Mouse (Mus musculus) lung, embryonic 16.5 days (tissue): ENCODE measurements around the gene Grin2c. TPM values are rescaled to one million over a fixed set of nuclear protein-coding genes. Genes with fewer than 3 reads are reported as not detected.

Source experiments
- ATAC-seq: fragments of 200-750 bp; cut with Nextera tagmentation; 2 replicates; pipeline ENCODE4 v1.8.0; 2017; ENCODE audit warnings: low read depth, mild to moderate bottlenecking, moderate library complexity
- H3K27ac ChIP-seq: fragments of 300-500 bp; sonication (generic); 2 replicates; pipeline ENCODE4 v1.5.1; 2014; ENCODE audit warnings: mild to moderate bottlenecking, control low read depth, low read length
- H3K27me3 ChIP-seq: fragments of 300-500 bp; sonication (generic); 2 replicates; pipeline ENCODE4 v1.6.1; 2014; ENCODE audit warnings: low read depth, low read length, mixed read lengths; ENCODE audit not compliant: control insufficient read depth, insufficient read depth
- H3K36me3 ChIP-seq: fragments of 300-500 bp; sonication (generic); 2 replicates; pipeline ENCODE4 v1.6.1; 2014; ENCODE audit warnings: low read length; ENCODE audit not compliant: control insufficient read depth, insufficient read depth
- H3K4me1 ChIP-seq: fragments of 300-500 bp; sonication (generic); replicated peaks from 2 replicates; pipeline ENCODE4 v1.6.1; 2014; ENCODE audit warnings: low read length, mixed read lengths; ENCODE audit not compliant: control insufficient read depth, insufficient read depth
- H3K4me2 ChIP-seq: fragments of 300-500 bp; sonication (generic); 2 replicates; pipeline ENCODE4 v1.6.1; 2014; ENCODE audit warnings: low read depth, low read length, control low read depth
- H3K4me3 ChIP-seq: fragments of 300-500 bp; sonication (generic); 2 replicates; pipeline ENCODE4 v1.5.1; 2014; ENCODE audit warnings: mild to moderate bottlenecking, low read length, control low read depth
- H3K9ac ChIP-seq: fragments of 300-500 bp; sonication (generic); 2 replicates; pipeline ENCODE4 v1.6.1; 2014; ENCODE audit warnings: low read length, control low read depth
- H3K9me3 ChIP-seq: fragments of 300-500 bp; sonication (generic); 2 replicates; pipeline ENCODE4 v1.6.1; 2016; ENCODE audit warnings: low read length; ENCODE audit not compliant: control insufficient read depth
- WGBS: fragments of 180-500 bp; shearing (Covaris S2); extraction: QIAGEN DNeasy Blood & Tissue Kit; methylation state at CpG from one replicate; pipeline ENCODE4 v1.1.7; 2014; 5-methylcytosine and 5-hydroxymethylcytosine counted together
- microRNA-seq: library from miRNA; unstranded; fragments of <30 nt; microRNA quantifications from one replicate; pipeline ENCODE4, GENCODE M21; 2016
- polyA plus RNA-seq: library from polyadenylated mRNA; unstranded; fragments of >200 nt; fragmentation: Nextera tagmentation; extraction: Ambion mirVana; gene quantifications from 2 replicates; pipeline ENCODE4 v1.2.1, GENCODE M21; 2015

Gene Grin2c
- polyA plus RNA-seq, 1 experiment from 2014 or later = 0.06 TPM

DNA sequence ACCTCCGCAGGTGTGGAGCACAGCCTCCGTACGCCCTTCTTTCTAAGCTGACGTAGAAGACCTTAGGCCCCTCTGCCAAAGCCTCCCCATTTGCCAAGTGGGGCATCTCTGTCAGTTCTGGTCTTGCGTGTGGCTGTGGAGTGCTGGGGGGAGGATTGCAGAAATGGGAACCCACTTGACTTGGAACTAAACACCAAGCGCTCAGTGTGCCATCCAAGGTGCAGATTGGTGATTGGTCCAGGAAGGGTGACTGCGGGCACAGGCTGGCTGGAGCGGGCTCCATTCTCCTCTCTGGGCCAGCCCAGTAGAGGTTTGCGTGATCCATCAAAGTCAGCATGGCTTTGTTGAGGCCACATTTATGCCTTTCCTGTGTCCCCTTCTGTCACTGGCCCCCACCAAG lies 64.3 kb downstream of the Grin2c start:
- 90% methylated on average over 9 of the region's 9 CpGs for WGBS
- no peak overlapping the region for H3K27ac ChIP-seq
- H3K9ac ChIP-seq = no peak overlapping the region
- H3K9me3 ChIP-seq = no peaks in the 10 kb centered on the region
- H3K36me3 ChIP-seq = peaks cover 2% of the 10 kb centered on the region; the same call in 1 of the 2 replicates
- no peak; the same call in 1 of the 2 replicates for ATAC-seq
- H3K27me3 ChIP-seq = no peaks in the 10 kb centered on the region; the same call in 1 of the 2 replicates
- H3K4me1 ChIP-seq = no peaks in the 10 kb centered on the region
- H3K4me2 ChIP-seq = no peak overlapping the region
- no peak overlapping the region for H3K4me3 ChIP-seq

GRCm38 (mm10) chr11:115202316-115202715 lies 64.7 kb downstream of the Grin2c start:
- WGBS = 14% methylated on average over 12 of the region's 12 CpGs
- Histone ChIP-seq H3K4me2 (no peak overlapping the region), H3K9ac (no peak overlapping the region), H3K36me3 (peaks cover 2% of the 10 kb centered on the region; the same call in 1 of the 2 replicates), H3K27ac (no peak overlapping the region), H3K4me3 (no peak overlapping the region), H3K27me3 (no peaks in the 10 kb centered on the region; the same call in 1 of the 2 replicates), H3K9me3 (no peaks in the 10 kb centered on the region), H3K4me1 (no peaks in the 10 kb centered on the region)
- peak; percentile 83 for ATAC-seq

GRCm38 (mm10) chr11:115200520-115200919 lies 66.5 kb downstream of the Grin2c start:
- Histone ChIP-seq H3K9ac (no peak overlapping the region), H3K27ac (no peak overlapping the region), H3K4me2 (no peak overlapping the region), H3K36me3 (peaks cover 4% of the 10 kb centered on the region; the same call in 1 of the 2 replicates), H3K9me3 (no peaks in the 10 kb centered on the region), H3K4me1 (no peaks in the 10 kb centered on the region), H3K4me3 (no peak overlapping the region), H3K27me3 (no peaks in the 10 kb centered on the region; the same call in 1 of the 2 replicates)
- ATAC-seq = no peak
- 85% methylated on average over 4 of the region's 4 CpGs for WGBS

Small RNA genes lying within 50 kb of the gene (microRNA-seq; reads per million reads assigned to microRNA genes)
- not detected for gene Gm25837

Other genes starting within 250 kb of the Grin2c start
- not detected in 2 replicates for gene Cd300ld4, start 240.2 kb downstream of the Grin2c start, polyA plus RNA-seq
- gene Cd300ld5, start 229.5 kb downstream of the Grin2c start, polyA plus RNA-seq = not detected in 2 replicates
- not detected in 2 replicates for gene Cd300ld3, start 218.8 kb downstream of the Grin2c start, polyA plus RNA-seq
- 0.06 TPM in 1 of 2 replicates, not detected in the other for gene Cd300e, start 205.1 kb downstream of the Grin2c start, polyA plus RNA-seq
- gene Rab37, start 175.8 kb downstream of the Grin2c start, polyA plus RNA-seq = 1.1 and 1.5 TPM in 2 replicates
- gene Cd300lf, start 133.3 kb downstream of the Grin2c start, polyA plus RNA-seq = 2.8 and 3.1 TPM in 2 replicates
- gene Slc9a3r1, start 103.9 kb downstream of the Grin2c start, polyA plus RNA-seq = 63.2 and 68.7 TPM in 2 replicates
- gene Tmem104, start 79.8 kb downstream of the Grin2c start, polyA plus RNA-seq = 8.6 and 9.1 TPM in 2 replicates
- gene Nat9, start 79.4 kb downstream of the Grin2c start, polyA plus RNA-seq = 26.0 and 29.8 TPM in 2 replicates
- 14.1 and 14.2 TPM in 2 replicates for gene Fdxr, start 9.8 kb upstream of the Grin2c start, polyA plus RNA-seq
- 0.30 and 0.48 TPM in 2 replicates for gene Fads6, start 30.4 kb upstream of the Grin2c start, polyA plus RNA-seq
- gene Otop2, start 39.9 kb upstream of the Grin2c start, polyA plus RNA-seq = 0.09 TPM in 1 of 2 replicates, not detected in the other
- gene Ush1g, start 54.8 kb upstream of the Grin2c start, polyA plus RNA-seq = not detected in 2 replicates
- gene Otop3, start 67.5 kb upstream of the Grin2c start, polyA plus RNA-seq = not detected in 2 replicates
- gene Hid1, start 100.5 kb upstream of the Grin2c start, polyA plus RNA-seq = 19.1 and 20.2 TPM in 2 replicates
- gene Cdr2l, start 114.7 kb upstream of the Grin2c start, polyA plus RNA-seq = 11.5 and 12.0 TPM in 2 replicates
- gene Mrpl58, start 136.5 kb upstream of the Grin2c start, polyA plus RNA-seq = 203 and 205 TPM in 2 replicates
- 822 and 823 TPM in 2 replicates for gene Atp5h, start 152.7 kb upstream of the Grin2c start, polyA plus RNA-seq
- 3.4 and 4.3 TPM in 2 replicates for gene Kctd2, start 152.9 kb upstream of the Grin2c start, polyA plus RNA-seq
- not detected in 2 replicates for gene Trim80, start 173.3 kb upstream of the Grin2c start, polyA plus RNA-seq
- 0.74 and 2.9 TPM in 2 replicates for gene Slc16a5, start 195.2 kb upstream of the Grin2c start, polyA plus RNA-seq
- 7.2 and 7.4 TPM in 2 replicates for gene Armc7, start 208.4 kb upstream of the Grin2c start, polyA plus RNA-seq
- gene Nt5c, start 224.6 kb upstream of the Grin2c start, polyA plus RNA-seq = 71.0 and 74.7 TPM in 2 replicates
- 460 and 462 TPM in 2 replicates for gene Jpt1, start 247.1 kb upstream of the Grin2c start, polyA plus RNA-seq